Mouse (Mus musculus) olfactory bulb, adult 2 months (tissue): ENCODE results near the gene Nxpe5.

Experiments
- CTCF ChIP-seq: fragments of 200-500 bp; IDR thresholded peaks from 2 replicates; pipeline ENCODE4 v1.5.1; 2012; ENCODE audit warnings: low read depth, mild to moderate bottlenecking, low read length, moderate library complexity; ENCODE audit not compliant: insufficient read depth
- POLR2A ChIP-seq: fragments of 200-500 bp; IDR thresholded peaks from 2 replicates; pipeline ENCODE4 v1.6.1; 2012; ENCODE audit warnings: mild to moderate bottlenecking, low read depth, low read length, moderate library complexity; ENCODE audit not compliant: insufficient read depth

DNA sequence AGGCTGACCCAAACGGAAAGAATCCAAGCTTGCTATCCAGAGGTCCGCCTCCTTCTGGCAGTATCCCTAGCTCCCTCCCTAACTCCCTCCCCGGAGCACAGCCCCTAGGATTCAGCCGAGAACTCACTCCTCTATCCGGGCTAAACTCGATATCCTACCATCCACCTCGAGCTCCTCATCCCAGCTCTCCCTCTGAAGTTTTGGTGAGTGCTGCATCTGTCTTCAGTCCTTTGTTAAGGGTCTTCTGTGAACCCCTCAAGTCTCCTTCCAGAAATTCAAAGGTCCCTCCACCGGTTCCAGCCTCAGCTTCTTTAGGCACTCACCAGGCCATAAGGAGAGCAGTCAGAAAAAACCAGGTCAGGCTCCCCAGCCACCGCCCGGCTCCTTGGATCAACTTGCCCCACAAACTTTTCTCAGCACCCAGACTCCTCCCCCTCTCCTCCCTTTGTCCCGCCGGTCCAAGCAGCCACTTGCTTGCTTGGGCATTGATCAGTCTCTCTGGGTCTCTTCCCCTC lies 46.8 kb downstream of the Nxpe5 start, which contains the start of gene Gal3st4:
- TF ChIP-seq CTCF (no peak), POLR2A (no peak)
